Mouse (Mus musculus) small intestine, adult 2 months (tissue): ENCODE results near the gene Hs2st1.

Experiments used
- CTCF ChIP-seq: fragments of 200-500 bp; IDR thresholded peaks from 2 replicates; pipeline ENCODE4 v1.5.1; 2012; ENCODE audit warnings: low read depth, mild to moderate bottlenecking, control low read depth, inconsistent platforms, low read length, moderate library complexity, mixed read lengths; ENCODE audit not compliant: insufficient replicate concordance, insufficient read length; ENCODE audit errors: extremely low read depth
- POLR2A ChIP-seq: fragments of 200-500 bp; IDR thresholded peaks from 2 replicates; pipeline ENCODE4 v1.6.1; 2012; ENCODE audit warnings: low read depth, mild to moderate bottlenecking, control low read depth, inconsistent platforms, low read length, moderate library complexity

GRCm38 (mm10) chr3:144446081-144446634 lies 123.8 kb downstream of the Hs2st1 start:
- TF ChIP-seq CTCF (no peak), POLR2A (no peak)
